Mouse (Mus musculus) forebrain, embryonic 12.5 days (tissue): ENCODE results near the gene Hyal1. TPM values are rescaled to one million over a fixed set of nuclear protein-coding genes. Genes with fewer than 3 reads are reported as not detected.
A peak's percentile ranks its signal among the peaks of the same experiment; 100 is the strongest.

ENCODE experiments used
- ATAC-seq: fragments of 200-750 bp; cut with Nextera tagmentation; 2 replicates; pipeline ENCODE4 v1.8.0; 2017; ENCODE audit warnings: moderate TSS enrichment; ENCODE audit not compliant: low FRiP score
- H3K27ac ChIP-seq: fragments of 300-500 bp; sonication (generic); 2 replicates; pipeline ENCODE4 v1.5.1; 2016; ENCODE audit warnings: mild to moderate bottlenecking
- H3K27me3 ChIP-seq: fragments of 300-500 bp; sonication (generic); 2 replicates; pipeline ENCODE4 v1.6.1; 2016; ENCODE audit warnings: mild to moderate bottlenecking
- H3K36me3 ChIP-seq: fragments of 300-500 bp; sonication (generic); replicated peaks from 2 replicates; pipeline ENCODE4 v1.6.1; 2016; ENCODE audit warnings: mild to moderate bottlenecking
- H3K4me1 ChIP-seq: fragments of 300-500 bp; sonication (generic); 2 replicates; pipeline ENCODE4 v1.6.1; 2016
- H3K4me2 ChIP-seq: fragments of 300-500 bp; sonication (generic); 2 replicates; pipeline ENCODE4 v1.6.1; 2016; ENCODE audit warnings: mild to moderate bottlenecking, moderate library complexity
- H3K4me3 ChIP-seq: fragments of 300-500 bp; sonication (generic); replicated peaks from 2 replicates; pipeline ENCODE4 v1.5.1; 2016; ENCODE audit warnings: mild to moderate bottlenecking
- H3K9ac ChIP-seq: fragments of 300-500 bp; sonication (generic); 2 replicates; pipeline ENCODE4 v1.6.1; 2016; ENCODE audit warnings: mild to moderate bottlenecking
- H3K9me3 ChIP-seq: fragments of 300-500 bp; sonication (generic); 2 replicates; pipeline ENCODE4 v1.6.1; 2016
- WGBS: fragments of 180-500 bp; shearing (Covaris S2); methylation state at CpG from one replicate; pipeline ENCODE4 v1.1.7; 2016; 5-methylcytosine and 5-hydroxymethylcytosine counted together
- polyA plus RNA-seq: library from polyadenylated mRNA; unstranded; fragments of >200 nt; fragmentation: Nextera tagmentation; extraction: Ambion mirVana; gene quantifications from 2 replicates; pipeline ENCODE4 v1.2.1, GENCODE M21; 2016

The Hyal1 gene
- polyA plus RNA-seq, 1 experiment from 2014 or later = 8.4 TPM

DNA sequence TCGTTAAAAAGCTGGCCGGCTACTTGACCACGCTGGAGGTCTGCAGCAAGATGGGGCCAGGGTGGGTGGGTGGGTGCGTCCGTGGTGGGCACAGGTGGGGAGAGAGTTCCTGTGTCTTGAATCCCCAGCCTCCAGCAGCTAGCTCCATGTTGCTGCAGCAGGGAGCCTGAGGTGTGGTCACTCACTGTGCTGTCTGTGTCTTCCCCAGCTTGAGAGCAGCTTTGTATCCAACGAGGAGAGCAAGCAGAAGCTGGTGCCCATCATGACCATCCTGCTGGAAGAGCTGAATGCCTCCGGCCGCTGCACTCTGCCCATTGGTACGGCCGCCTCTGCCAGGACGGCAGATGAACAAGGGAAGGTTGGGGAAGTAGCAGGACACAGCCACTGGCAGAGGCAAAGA, 33.4 kb upstream of the Hyal1 start:
- H3K9ac ChIP-seq = no peak overlapping the region
- no peak overlapping the region for H3K27ac ChIP-seq
- 92% methylated on average over 11 of the region's 11 CpGs for WGBS
- H3K4me1 ChIP-seq = peaks cover 38% of the 10 kb centered on the region
- H3K36me3 ChIP-seq = peaks cover 38% of the 10 kb centered on the region
- H3K9me3 ChIP-seq = no peaks in the 10 kb centered on the region
- peak overlapping the region; percentile 94 for H3K4me2 ChIP-seq
- H3K4me3 ChIP-seq = no peak overlapping the region
- ATAC-seq = no peak
- peaks cover 7% of the 10 kb centered on the region for H3K27me3 ChIP-seq

DNA sequence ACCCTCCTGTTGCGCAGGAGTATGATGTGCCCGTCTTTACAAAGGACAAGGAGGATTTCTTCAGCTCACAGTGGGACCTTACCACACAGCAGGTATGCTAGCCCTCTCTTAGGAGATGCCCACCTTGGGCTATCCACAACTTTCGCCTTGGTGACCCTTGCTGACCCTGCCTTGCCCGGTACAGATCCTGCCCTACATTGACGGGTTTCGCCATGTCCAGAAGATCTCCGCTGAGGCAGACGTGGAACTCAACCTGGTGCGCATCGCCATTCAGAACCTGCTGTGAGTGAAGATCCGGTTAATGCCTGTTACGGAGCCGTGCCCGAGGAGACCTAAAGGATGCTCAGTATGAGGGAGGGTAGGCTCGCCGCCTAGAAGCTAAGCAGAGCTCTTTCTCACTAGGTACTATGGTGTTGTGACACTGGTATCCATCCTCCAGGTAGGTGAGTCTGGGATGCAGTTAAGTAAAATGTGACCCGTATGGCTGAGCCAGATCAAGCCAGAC, 32.5 kb upstream of the Hyal1 start:
- no peaks in the 10 kb centered on the region for H3K9me3 ChIP-seq
- peaks cover 16% of the 10 kb centered on the region for H3K27me3 ChIP-seq
- no peak overlapping the region for H3K27ac ChIP-seq
- peaks cover 28% of the 10 kb centered on the region for H3K36me3 ChIP-seq
- ATAC-seq = no peak
- 96% methylated on average over 17 of the region's 17 CpGs for WGBS
- H3K4me3 ChIP-seq = no peak overlapping the region
- H3K4me2 ChIP-seq = no peak overlapping the region
- H3K4me1 ChIP-seq = peaks cover 38% of the 10 kb centered on the region
- H3K9ac ChIP-seq = no peak overlapping the region

DNA sequence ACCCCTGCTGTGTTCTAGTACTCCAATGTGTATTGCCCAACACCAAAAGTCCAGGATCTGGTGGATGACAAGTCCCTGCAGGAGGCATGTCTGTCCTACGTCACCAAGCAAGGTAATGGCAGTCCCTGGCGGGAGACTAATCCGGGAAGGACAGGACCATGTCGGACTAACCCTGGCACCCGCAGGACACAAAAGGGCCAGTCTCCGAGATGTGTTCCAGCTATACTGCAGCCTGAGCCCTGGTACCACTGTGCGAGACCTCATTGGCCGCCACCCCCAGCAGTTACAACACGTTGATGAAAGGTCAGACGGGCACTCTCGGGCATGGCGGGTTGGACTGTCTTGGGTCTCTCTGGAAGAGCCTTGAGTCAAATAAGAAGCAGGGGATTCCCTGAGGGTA, 32.0 kb upstream of the Hyal1 start:
- H3K4me2 ChIP-seq = no peak overlapping the region
- no peaks in the 10 kb centered on the region for H3K9me3 ChIP-seq
- 96% methylated on average over 12 of the region's 12 CpGs for WGBS
- no peak overlapping the region for H3K4me3 ChIP-seq
- peaks cover 21% of the 10 kb centered on the region for H3K27me3 ChIP-seq
- peaks cover 23% of the 10 kb centered on the region for H3K36me3 ChIP-seq
- no peak overlapping the region for H3K27ac ChIP-seq
- H3K9ac ChIP-seq = no peak overlapping the region
- H3K4me1 ChIP-seq = peaks cover 38% of the 10 kb centered on the region
- ATAC-seq = no peak

DNA sequence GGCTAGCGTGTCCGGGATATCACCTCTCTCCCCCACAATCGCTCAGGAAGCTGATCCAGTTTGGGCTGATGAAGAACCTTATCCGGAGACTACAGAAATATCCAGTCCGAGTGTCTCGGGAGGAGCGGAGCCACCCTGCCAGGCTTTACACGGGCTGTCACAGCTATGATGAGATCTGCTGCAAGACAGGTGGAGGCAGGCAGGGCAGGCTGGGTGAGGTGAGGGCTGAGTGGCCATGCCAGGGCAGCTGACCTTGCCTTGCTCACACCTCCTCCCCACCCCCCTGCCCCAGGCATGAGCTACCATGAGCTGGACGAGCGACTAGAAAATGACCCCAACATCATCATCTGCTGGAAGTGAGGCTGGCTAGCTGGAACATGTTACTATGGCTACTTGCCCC, 31.5 kb upstream of the Hyal1 start:
- ATAC-seq = no peak
- Histone ChIP-seq H3K9me3 (no peaks in the 10 kb centered on the region), H3K4me3 (no peak overlapping the region), H3K36me3 (peaks cover 19% of the 10 kb centered on the region), H3K9ac (no peak overlapping the region), H3K4me2 (no peak overlapping the region), H3K4me1 (peaks cover 38% of the 10 kb centered on the region), H3K27ac (no peak overlapping the region), H3K27me3 (peaks cover 26% of the 10 kb centered on the region)
- 87% methylated on average over 10 of the region's 10 CpGs for WGBS

DNA sequence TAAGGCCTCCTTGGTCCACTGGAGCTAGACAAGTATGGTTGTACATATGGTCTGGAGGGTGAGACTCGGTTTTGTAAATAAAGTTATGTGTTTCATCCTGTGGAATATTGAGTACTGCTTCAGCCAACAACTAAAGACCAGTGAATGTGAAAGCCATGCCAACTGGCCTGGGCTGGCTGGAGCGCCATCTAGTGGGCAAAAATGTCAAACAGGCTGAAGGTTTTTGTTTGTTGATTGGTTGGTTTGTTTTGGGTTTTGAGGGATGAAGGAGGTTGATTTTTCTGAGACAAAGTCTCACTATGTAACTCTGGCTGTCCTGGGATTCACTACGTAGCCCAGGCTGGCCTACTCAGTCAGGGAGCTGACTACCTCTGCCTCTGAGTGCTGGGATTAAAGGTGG, 31.1 kb upstream of the Hyal1 start:
- Histone ChIP-seq H3K4me1 (peaks cover 35% of the 10 kb centered on the region), H3K4me3 (no peak overlapping the region)
- 8% methylated on average over 3 of the region's 3 CpGs for WGBS

DNA sequence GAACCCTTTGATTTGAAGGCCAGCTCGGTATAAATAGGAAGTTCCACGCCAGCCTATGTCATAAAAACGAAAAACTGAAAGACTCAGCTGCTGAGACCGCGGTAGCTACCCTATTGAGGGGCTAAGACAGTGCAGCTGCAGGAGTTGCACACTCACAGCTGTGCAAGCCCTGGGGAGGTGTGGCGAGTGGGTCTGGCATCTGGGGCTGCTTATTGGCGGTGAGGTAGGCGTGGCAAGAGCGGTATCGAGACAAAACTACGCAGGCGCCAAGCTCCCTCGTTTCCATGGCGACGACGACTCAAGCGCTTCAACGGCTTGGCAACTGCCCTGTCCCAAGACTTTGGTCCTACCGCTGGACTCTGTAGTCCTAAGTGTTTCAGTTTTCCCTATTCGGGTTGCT, 29.7 kb upstream of the Hyal1 start, which contains the start of gene Zmynd10:
Zmynd10 (plus strand) TSS at position 273 of the 400 bp plus-strand sequence.
- Histone ChIP-seq H3K9ac (peak within 1 kb of the TSS; percentile 40; the same call in 1 of the 2 replicates), H3K4me3 (peak within 1 kb of the TSS; percentile 23), H3K36me3 (peaks cover 15% of the 10 kb centered on the region), H3K9me3 (no peaks in the 10 kb centered on the region), H3K4me1 (peaks cover 37% of the 10 kb centered on the region), H3K27ac (peak within 1 kb of the TSS; percentile 71), H3K4me2 (peak within 1 kb of the TSS; percentile 51), H3K27me3 (peaks cover 44% of the 10 kb centered on the region)
- WGBS = 5% methylated on average over 20 of the region's 20 CpGs
- peak; percentile 72 for ATAC-seq

More for the DNA sequence above, 31.1 kb upstream of the Hyal1 start:
- ATAC-seq = no peak
- Histone ChIP-seq H3K36me3 (peaks cover 15% of the 10 kb centered on the region), H3K4me2 (no peak overlapping the region), H3K27me3 (peaks cover 30% of the 10 kb centered on the region), H3K27ac (no peak overlapping the region), H3K9me3 (no peaks in the 10 kb centered on the region), H3K9ac (no peak overlapping the region)

DNA sequence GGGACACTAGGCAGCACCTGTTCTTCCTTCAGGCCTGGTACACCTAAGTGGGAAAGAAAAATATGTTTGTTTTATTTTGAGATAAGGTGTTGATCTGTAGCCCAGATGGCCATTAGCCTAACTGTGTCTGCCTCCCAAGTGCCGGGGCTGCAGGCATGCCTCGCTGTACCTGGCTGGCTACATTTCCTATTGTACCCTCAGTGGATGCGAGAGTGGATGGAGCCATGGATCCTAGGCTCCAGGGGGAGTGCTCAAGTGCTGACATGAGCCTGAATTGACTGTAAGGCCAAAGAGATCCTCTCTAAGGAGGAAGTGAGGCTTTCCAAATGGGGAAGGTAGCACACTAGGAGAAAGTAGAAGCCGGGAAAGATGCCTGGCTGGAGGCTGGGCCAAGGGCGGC, 28.8 kb upstream of the Hyal1 start:
- Histone ChIP-seq H3K27me3 (peaks cover 53% of the 10 kb centered on the region), H3K4me3 (no peak overlapping the region), H3K27ac (no peak overlapping the region), H3K4me2 (no peak overlapping the region), H3K9ac (no peak overlapping the region), H3K36me3 (peaks cover 15% of the 10 kb centered on the region), H3K9me3 (no peaks in the 10 kb centered on the region), H3K4me1 (peaks cover 37% of the 10 kb centered on the region)
- 79% methylated on average over 5 of the region's 5 CpGs for WGBS
- ATAC-seq = no peak

DNA sequence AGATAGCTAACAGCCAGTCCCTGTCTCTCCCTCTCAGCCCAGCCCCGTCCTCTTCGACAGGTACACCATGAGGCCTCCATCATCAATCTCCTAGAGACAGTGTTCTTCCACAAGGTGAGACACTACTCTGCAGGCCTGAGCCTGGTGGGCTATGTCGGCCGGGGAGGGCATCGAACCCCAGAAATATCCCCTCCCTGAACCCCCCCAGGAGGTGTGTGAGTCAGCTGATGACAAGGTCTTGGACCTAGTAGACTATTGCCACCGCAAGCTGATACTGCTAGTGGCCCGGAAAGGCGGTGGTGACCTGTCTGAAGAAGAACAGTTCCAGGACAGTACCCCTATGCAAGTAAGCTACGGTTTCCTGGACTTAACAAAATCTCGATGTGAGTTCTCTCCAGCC, 27.9 kb upstream of the Hyal1 start:
- H3K36me3 ChIP-seq = peaks cover 11% of the 10 kb centered on the region
- ATAC-seq = no peak
- H3K4me1 ChIP-seq = peaks cover 44% of the 10 kb centered on the region
- no peak overlapping the region for H3K9ac ChIP-seq
- no peak overlapping the region for H3K27ac ChIP-seq
- 90% methylated on average over 10 of the region's 10 CpGs for WGBS
- H3K4me3 ChIP-seq = no peak overlapping the region
- no peaks in the 10 kb centered on the region for H3K9me3 ChIP-seq
- peaks cover 59% of the 10 kb centered on the region for H3K27me3 ChIP-seq
- H3K4me2 ChIP-seq = no peak overlapping the region

DNA sequence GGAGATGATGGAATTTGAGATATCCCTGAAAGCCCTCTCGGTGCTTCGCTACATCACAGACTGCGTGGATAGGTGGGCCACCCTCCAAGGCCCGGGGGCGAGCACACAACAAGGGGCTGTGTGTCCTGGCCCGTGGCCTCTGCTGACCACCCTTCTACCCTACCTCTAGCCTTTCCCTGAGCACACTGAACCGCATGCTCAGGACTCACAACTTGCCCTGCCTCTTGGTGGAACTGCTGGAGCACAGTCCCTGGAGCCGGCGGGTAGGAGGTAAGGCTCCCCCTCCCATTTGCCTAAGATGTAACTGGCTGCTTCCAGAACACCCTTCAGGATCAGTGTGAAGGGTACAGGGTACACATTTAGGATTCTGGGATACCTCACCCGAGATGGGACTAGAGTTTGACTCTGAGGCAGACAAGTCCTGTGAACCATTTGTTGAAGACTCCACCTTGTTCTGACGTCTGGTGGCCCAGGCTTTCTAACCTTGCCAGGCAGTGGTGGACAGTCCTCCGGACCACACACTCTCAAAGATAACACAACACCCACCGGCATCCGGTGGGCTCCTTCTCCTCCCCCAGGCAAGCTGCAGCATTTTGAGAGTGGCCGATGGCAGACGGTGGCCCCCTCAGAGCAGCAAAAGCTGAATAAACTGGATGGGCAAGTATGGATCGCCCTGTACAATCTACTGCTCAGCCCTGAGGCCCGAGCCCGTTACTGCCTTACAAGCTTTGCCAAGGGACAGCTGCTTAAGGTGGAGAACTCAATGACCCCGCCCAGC, 27.2 kb upstream of the Hyal1 start:
- H3K27ac ChIP-seq = no peak overlapping the region
- no peaks in the 10 kb centered on the region for H3K9me3 ChIP-seq
- peaks cover 59% of the 10 kb centered on the region for H3K27me3 ChIP-seq
- H3K4me1 ChIP-seq = peaks cover 47% of the 10 kb centered on the region
- 90% methylated on average over 20 of the region's 20 CpGs for WGBS
- H3K4me3 ChIP-seq = no peak overlapping the region
- no peak for ATAC-seq
- no peak overlapping the region for H3K9ac ChIP-seq
- H3K4me2 ChIP-seq = no peak overlapping the region
- peaks cover 4% of the 10 kb centered on the region for H3K36me3 ChIP-seq

DNA sequence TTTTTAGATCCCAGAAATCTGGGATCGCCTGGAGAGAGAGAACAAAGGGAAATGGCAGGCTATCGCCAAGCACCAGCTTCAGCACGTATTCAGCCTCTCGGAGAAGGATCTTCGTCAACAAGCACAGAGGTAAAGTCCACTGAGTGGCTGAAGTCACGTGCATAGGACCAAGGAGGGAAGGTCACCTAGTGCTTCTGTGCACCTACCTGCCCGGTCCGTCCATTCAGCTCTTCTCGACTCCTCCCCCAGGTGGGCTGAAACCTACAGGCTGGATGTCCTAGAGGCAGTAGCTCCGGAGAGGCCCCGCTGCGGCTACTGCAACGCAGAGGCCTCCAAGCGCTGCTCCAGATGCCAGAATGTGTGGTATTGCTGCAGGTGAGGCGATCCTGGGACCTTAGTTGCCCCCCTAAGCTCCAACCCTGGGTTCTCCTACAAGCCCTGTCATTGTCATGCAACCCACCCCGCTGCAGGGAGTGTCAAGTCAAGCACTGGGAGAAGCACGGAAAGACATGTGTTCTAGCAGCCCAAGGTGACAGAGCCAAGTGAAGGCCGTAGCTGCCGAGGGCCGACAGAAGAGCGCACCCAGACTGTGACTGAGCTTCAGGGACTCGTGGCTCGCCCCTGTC, 26.1 kb upstream of the Hyal1 start:
- H3K27me3 ChIP-seq = peaks cover 59% of the 10 kb centered on the region
- no peak overlapping the region for H3K27ac ChIP-seq
- no peak for ATAC-seq
- H3K36me3 ChIP-seq = no peaks in the 10 kb centered on the region
- H3K4me3 ChIP-seq = peak overlapping the region; percentile 40
- H3K4me1 ChIP-seq = peaks cover 53% of the 10 kb centered on the region
- 26% methylated on average over 23 of the region's 23 CpGs for WGBS
- 0 out of 2 replicates have a peak overlapping the region, but pooled peaks have one; percentile 51 for H3K9ac ChIP-seq
- peak overlapping the region; percentile 61 for H3K4me2 ChIP-seq
- no peaks in the 10 kb centered on the region for H3K9me3 ChIP-seq

DNA sequence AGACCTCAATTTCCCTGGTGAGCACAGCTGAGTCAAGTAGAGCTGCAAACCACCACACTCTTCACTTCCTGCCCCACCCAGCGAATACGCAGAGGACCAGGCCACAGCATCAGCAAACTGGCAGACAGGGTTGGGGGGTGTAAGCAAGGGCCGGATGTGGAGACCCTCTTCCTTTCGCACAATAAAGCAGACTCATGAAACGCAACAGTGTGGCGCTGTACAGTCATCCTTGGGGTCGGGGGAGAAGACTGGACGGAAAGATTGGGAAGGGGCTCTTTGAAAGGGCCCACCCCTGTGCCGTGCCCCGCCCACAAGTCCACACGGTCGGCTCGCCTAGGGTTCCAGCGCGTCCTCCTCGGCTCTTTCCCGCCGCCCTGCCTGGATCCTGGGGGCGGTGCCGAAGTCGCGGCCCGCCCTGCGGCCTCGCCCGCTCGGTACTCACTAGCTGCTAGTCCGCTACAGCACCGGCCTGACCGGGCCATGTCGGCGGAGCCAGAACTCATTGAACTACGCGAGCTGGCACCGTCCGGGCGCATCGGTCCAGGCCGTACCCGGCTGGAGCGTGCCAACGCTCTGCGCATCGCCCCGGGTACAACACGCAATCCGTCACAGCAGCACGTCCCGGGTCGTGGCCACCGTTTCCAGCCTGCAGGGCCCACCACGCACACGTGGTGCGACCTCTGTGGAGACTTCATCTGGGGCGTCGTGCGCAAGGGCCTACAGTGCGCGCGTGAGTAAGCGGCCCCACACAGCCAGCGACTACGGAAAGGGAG, 25.4 kb upstream of the Hyal1 start, which contains the start of gene Rassf1:
Rassf1 (plus strand) TSS at position 439 of the 773 bp plus-strand sequence.
- Histone ChIP-seq H3K9me3 (no peaks in the 10 kb centered on the region), H3K27me3 (peaks cover 59% of the 10 kb centered on the region), H3K27ac (0 out of 2 replicates have a peak within 1 kb of the TSS, but pooled peaks have one; percentile 4), H3K4me2 (peak within 1 kb of the TSS; percentile 61), H3K9ac (peak within 1 kb of the TSS; percentile 51), H3K4me1 (peaks cover 58% of the 10 kb centered on the region), H3K4me3 (peak within 1 kb of the TSS; percentile 40), H3K36me3 (no peaks in the 10 kb centered on the region)
- 0 out of 2 replicates have a peak, but pooled peaks have one; percentile 2 for ATAC-seq
- 1% methylated on average over 63 of the region's 63 CpGs for WGBS

DNA sequence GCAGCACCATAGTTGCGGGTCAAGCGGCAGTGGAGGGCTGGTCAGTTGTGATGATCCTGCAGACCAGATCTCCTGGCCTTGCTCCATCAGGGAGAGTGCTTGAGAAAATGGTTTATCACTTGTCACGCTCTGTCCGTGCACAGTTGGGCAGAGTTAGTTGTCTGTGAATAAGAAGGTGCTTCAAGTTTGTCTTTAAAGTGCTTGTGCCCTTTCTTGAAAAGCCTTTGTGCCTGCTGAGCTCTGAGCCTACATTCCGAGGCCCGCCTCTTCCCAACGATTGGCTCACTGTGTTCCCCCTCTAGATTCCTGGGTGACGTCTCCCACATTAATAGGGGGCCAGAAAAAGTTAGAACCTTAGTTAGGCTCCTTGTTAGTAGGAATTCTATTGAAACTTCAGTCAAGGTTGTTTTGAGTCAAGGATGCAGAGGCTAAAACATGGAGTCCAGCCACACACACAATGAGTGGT, 24.8 kb upstream of the Hyal1 start:
- Histone ChIP-seq H3K4me3 (peak overlapping the region; percentile 40), H3K27ac (0 out of 2 replicates have a peak overlapping the region, but pooled peaks have one; percentile 4), H3K27me3 (peaks cover 59% of the 10 kb centered on the region), H3K4me1 (peaks cover 58% of the 10 kb centered on the region), H3K36me3 (0 out of 2 replicates have a peak, but pooled peaks cover under 1% of the 10 kb centered on the region), H3K9ac (peak overlapping the region; percentile 51), H3K9me3 (no peaks in the 10 kb centered on the region), H3K4me2 (peak overlapping the region; percentile 61)
- 7% methylated on average over 8 of the region's 8 CpGs for WGBS
- no peak for ATAC-seq
